Mouse (Mus musculus) layer of hippocampus, adult 18-20 months (tissue): Measurements from ENCODE around the gene Amer2. TPM values are rescaled to one million over a fixed set of nuclear protein-coding genes. Genes with fewer than 3 reads are reported as not detected.

ENCODE experiments used
- DNase-seq, 2 experiments: peaks; one replicate each; pipeline ENCODE4 v3.0.0; 2022; ENCODE audit warnings: low spot score in 2 of 2
- total RNA-seq, 2 experiments: library from RNA; stranded (reverse); gene quantifications; 2 replicates each; pipeline ENCODE4 v1.2.3; 2021

Gene Amer2
- total RNA-seq, 2 experiments from 2014 or later: 51.1 to 51.8 TPM

GRCm38 (mm10) chr14:60386591-60387501 is 13.8 kb downstream of the Amer2 start:
- DNase-seq: no peak

GRCm38 (mm10) chr14:60388332-60388731 is 15.3 kb downstream of the Amer2 start:
- no peak for DNase-seq

DNA sequence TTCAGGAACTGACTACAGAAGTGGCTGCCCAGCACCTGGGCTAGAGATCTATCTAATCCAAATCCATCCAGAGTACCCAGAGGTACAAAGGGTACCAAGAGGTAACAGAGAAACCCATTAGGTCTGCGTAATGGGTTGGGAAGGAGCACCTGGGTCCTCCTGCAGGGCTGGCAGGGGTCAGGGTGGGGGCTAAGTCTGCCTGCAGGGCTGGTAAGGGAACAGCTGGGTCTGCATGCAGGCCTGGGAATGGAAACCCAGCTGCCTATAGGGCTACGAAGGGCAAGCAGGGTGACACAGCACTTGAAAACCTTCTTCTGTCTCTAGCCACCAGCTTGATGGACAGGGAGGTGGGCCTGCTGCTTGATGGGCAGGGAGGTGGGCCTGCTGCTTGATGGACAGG is 19.1 kb downstream of the Amer2 start:
- DNase-seq: no peak

DNA sequence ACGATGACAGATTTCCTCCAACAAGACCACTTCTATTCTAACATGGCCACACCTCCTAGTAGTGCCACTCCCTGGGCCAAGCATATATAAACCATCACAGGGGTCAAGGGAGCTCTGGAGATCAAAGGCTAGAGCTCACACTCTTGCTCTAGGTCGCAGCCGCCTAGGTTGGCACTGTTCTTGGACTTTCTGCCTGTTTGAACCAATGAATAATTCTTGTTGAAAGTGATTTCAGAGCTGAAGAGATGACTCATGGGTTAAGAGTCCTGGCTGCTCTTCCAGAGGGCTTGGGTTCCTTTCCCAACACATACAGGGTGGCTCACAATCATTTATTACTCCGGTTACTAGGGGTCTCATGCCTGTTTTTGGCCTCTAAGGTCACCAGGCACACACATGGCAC is 24.3 kb downstream of the Amer2 start:
- no peak for DNase-seq

GRCm38 (mm10) chr14:60398861-60399260 is 25.8 kb downstream of the Amer2 start:
- DNase-seq: peak in 1 of 2 experiments; percentile 53

DNA sequence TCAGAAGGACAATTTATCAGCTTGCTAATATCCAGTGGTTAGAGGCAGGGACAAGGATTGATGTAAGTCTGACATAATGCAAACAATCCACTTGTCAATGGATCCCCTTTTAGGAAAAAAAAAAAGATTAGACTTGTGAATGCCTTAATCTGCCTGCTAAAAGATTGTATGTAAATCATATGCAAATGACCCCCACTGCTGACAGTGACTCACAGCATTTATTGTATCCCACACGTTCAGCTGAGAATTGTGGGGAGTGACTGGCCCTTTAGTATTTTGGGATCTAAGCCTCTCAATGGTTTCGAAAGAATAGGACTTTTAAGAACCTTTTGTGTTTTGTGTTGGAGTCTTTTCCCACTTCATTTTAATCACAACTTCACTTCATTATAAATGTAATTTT is 30.2 kb downstream of the Amer2 start:
- no peak for DNase-seq

DNA sequence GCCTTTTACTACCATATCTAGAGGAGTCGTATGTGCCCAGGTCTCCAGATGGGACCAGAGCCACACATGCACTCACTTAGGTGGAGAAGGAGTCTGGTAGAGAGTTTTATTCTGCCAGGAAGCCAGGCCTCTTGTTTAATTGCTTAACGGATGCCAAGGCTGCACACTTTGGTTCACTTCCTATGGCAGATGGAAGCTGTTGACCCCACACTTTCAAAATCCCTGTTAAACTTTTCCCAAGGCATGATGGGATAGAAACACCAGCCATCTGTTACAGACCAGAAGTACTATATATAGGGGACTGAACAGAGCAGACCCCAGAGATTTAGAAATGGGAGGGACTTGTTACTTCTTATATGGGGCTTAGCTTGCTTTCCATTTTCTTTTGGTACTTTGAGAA is 32.8 kb downstream of the Amer2 start:
- no peak for DNase-seq

DNA sequence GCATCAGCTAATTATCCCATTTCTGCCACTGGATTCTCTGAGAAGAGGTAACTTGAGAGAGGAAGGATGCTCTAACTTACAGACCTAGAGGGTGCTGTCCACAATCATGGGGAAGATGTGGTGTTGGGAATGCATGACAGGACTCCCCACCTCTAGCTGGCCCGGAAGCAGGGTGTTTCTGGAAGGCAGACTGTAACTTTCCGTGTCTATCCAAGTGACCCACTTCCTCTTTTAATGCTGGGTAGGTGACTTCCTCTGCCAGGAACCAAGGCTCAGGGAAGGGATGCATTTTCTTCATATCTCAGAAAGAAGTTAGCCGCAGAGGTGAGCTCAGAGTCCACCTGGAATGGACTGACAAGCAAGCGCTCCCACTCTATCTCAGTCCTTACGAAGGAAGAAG is 33.5 kb downstream of the Amer2 start:
- DNase-seq: no peak

- DNase-seq: no peak
These were observed 34.3 kb downstream of the Amer2 start for GRCm38 (mm10) chr14:60407319-60407718.

DNA sequence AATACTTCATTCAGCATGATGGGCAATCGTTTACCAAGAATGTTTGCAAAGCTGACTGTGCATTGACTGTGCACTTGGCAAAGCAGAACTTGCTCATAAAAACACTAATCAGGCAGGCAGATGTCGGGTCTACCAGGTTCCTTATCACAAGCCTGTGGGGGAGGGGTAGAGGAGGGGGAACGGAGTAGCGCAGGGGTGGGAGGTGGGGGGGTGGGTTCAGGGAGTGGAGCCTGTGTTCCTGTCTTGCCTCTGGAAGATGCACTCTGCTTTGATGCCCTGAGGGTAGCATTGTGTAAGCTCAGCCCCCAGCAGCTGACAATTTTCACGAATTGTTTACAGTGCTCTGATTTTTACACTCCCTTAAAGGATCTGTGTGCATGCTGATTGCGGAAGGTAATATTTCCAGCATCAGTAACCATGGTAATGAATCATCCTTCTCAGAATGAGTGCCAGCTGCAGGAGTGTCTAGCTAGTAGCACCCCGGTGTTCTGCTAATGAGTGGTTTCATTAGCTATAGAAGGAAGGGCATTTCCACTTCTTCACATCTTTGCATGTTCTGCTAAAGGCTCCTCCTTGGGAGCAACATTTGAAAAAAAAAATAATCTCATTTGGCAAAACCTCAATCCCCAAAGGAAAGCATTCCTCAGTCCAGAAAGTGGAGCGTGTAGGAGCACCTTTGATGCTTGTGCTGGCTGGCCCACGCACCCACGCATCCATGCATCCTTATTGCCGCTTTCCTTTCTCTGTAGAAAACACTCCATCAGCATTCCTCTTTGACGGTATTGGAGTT is 36.8 kb downstream of the Amer2 start:
- peak in 1 of 2 experiments; percentile 66 for DNase-seq

DNA sequence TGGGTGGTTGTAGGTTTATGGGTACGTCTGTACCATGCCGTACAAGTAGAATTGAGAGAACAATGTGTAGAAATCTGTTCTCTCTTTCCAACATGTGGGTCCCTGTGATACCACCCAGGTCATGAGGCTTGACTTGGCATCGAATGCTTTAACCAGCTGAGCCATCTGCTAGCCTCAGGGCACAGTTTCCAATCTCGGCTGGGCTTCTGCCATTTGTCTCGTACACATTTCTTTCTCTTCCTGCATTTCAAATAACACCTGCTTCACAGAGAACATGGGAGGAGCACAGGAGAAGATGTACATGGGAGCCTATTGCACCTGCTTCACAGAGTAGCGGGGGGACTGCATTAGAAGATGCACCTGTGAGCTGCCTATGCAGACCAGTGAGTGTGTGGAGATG is 38.2 kb downstream of the Amer2 start:
- no peak for DNase-seq

DNA sequence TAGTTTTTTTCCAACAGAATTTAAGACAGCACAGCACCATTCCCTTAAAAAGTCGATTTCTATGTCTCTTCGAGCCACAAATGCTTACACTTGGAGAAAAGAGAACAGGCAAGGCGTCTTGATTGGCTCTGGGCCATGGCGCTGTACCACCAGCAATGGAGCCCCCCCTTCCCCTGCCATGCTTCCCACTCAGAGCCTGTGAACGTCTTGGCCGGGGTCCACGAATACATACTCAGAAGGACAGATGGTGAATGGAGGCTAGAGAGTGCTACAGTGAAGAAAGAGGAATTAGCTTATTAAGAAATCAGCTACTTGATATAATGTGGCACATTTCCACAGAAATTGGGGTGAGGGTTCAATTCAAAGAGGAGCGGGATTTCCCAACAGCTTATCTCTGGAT is 41.6 kb downstream of the Amer2 start:
- peak; percentile 83 to 92 for DNase-seq

DNA sequence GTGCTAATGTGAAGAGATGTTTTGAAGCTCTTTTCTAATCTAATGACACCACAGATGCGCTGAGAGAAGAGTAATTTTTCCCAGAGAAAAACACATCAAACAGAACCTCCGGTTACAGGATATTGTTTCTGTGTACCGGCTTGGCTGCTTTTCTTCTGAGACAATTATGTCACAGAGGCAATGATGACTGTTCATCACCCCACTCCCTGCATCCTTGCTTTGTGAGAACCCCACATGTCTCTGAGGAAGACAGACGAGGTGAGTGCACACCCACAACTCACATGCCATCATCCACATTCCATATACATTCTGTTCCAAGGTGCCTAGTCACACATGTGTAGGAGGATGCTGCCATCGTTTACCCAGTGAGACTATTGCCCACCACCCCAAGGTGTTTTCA is 44.9 kb downstream of the Amer2 start:
- no peak for DNase-seq

DNA sequence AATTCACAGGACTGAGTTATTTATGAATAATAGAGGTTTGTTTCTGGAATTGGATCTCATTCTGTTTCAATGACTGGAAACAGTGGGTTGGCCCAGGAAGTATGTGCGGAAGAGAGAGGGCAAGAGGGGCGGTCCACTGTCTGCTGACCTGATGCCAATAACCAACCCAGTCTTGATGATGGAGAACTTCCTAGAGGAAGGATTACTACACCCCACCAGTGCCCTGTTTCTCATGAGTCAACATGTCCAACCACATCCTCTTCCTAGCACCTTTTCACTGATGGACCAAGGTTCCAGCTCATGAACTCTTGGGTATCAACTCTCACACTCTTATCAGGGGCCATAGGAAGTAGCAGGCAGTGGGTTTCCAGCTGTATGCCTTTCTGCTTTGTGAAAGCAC is 49.9 kb downstream of the Amer2 start:
- no peak for DNase-seq

DNA sequence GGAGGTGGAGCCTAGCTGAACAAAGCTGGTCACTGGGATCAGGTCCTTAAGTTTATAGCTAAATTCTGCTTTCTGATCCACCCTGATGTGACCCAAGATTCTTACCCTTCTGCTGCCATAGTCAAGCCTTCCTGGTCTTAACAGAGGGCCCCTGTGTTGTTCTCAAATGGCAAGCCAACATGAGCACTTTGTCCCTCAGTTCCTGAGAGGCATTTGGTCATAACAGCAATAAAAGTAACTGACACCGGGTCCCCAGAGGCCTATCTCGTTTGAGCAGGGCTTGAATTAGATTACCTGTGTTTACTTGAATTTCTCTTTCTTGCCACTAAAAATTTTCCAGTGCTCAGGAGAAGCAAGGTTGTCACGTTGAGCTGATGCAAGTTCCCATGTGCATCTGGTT is 51.1 kb downstream of the Amer2 start:
- no peak for DNase-seq

GRCm38 (mm10) chr14:60425553-60425952 is 52.5 kb downstream of the Amer2 start:
- no peak for DNase-seq

GRCm38 (mm10) chr14:60427896-60428295 is 54.8 kb downstream of the Amer2 start:
- no peak for DNase-seq

DNA sequence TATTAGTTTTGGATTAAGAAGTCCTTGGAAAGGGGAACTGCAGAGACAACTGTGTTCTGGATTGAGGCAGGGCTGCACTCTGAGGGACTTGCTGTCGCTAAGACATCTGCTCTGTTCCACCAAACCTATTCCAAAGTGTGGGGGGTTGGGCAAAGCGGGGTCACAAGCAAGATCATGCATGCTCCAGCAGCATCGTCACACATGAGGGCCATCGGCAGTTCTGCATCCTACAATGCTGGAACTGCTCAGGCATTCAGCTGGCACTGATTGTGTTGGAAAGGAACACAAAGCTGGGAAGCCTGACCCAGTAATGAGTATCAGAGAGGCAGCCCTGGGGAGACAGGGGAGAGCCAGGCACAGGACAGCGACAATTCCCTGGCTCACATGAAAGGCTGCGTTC is 56.5 kb downstream of the Amer2 start:
- DNase-seq: no peak

DNA sequence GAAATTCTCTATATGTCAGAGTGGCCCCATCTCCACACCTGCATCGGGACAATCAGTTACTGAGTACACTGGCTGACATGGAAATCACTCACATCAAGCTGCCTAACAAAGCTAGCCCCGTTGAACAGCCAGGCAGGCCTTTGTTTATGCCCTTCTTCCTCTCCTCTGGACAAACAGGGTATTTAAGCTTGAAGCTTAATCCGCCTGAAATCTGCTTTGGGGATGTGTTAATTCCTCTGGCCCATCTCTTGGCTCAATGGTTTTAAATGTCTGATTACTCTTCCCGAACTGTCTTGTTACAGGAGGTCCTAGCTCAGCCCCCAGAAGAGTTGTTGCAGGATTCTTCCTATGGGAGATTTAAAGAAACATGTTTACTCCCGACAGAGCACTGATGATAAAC is 58.5 kb downstream of the Amer2 start:
- DNase-seq: no peak

GRCm38 (mm10) chr14:60432136-60432535 is 59.1 kb downstream of the Amer2 start:
- no peak for DNase-seq

DNA sequence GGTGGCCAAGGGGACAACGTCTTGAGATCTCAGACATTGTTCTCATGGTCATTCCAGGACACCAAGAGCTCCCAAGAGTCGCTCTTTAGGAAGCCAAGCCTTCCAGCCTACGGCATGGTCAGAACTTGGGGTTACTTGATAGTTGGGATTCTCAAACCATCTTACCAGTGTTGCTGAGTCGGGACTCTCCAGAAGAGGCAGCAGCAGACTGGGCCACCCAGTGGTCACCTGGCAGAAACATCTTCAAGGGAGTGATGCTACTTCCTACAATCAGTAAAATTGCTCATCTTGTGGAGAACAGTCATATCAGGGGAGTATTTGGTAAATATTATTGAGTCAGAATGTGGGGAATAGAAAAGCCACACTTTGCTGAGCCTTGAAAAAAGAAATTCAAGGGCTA is 62.5 kb downstream of the Amer2 start:
- no peak for DNase-seq

DNA sequence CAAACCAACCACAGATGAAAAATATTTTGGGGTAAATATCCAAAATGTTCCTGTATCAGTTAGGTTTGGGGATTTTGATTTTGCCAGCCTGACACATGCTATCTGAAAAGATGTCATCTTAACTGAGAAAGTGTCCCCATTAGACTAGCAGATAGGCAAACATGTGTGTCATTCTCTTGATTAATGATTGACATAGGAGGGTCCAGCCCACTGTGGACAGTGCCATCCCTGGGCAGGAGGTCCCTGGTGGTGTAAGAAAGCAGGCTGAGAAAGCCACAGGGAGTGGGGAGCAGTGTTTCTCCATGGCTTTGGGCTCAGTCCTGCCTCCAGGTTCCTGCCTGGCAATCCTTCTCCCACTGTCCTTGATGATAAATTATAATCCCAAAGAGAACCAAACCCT is 63.3 kb downstream of the Amer2 start:
- DNase-seq: no peak
